Mouse (Mus musculus) limb, embryonic 11.5 days (tissue): ENCODE measurements around the gene Tigd4. TPM values are rescaled to one million over a fixed set of nuclear protein-coding genes. Genes with fewer than 3 reads are reported as not detected.

Experiments
- ATAC-seq: fragments of 200-750 bp; cut with Nextera tagmentation; 2 replicates; pipeline ENCODE4 v1.8.0; 2017; ENCODE audit warnings: low read depth; ENCODE audit not compliant: insufficient number of reproducible peaks, low FRiP score, low TSS enrichment
- DNase-seq: peaks from one replicate; pipeline ENCODE4 v3.0.0-alpha.2; 2015; ENCODE audit warnings: low spot score
- H3K27ac ChIP-seq: fragments of 300-500 bp; sonication (generic); replicated peaks from 2 replicates; pipeline ENCODE4 v1.5.1; 2014; ENCODE audit warnings: low read depth, mild to moderate bottlenecking, low read length
- H3K27me3 ChIP-seq: fragments of 300-500 bp; sonication (generic); 2 replicates; pipeline ENCODE4 v1.6.1; 2014; ENCODE audit warnings: mild to moderate bottlenecking, low read length, mixed read lengths; ENCODE audit not compliant: control insufficient read depth, insufficient read depth
- H3K36me3 ChIP-seq: fragments of 300-500 bp; sonication (generic); 2 replicates; pipeline ENCODE4 v1.6.1; 2014; ENCODE audit warnings: mild to moderate bottlenecking, low read length, moderate library complexity, mixed read lengths; ENCODE audit not compliant: control insufficient read depth, insufficient read depth
- H3K4me1 ChIP-seq: fragments of 300-500 bp; sonication (generic); 2 replicates; pipeline ENCODE4 v1.6.1; 2014; ENCODE audit warnings: low read length, mixed read lengths; ENCODE audit not compliant: control insufficient read depth, insufficient read depth
- H3K4me2 ChIP-seq: fragments of 300-500 bp; sonication (generic); 2 replicates; pipeline ENCODE4 v1.6.1; 2014; ENCODE audit warnings: low read depth, mild to moderate bottlenecking, moderate library complexity; ENCODE audit not compliant: severe bottlenecking
- H3K4me3 ChIP-seq: fragments of 300-500 bp; sonication (generic); 2 replicates; pipeline ENCODE4 v1.5.1; 2014; ENCODE audit warnings: low read depth, low read length
- H3K9ac ChIP-seq: fragments of 300-500 bp; sonication (generic); 2 replicates; pipeline ENCODE4 v1.6.1; 2014; ENCODE audit warnings: mild to moderate bottlenecking, low read length
- H3K9me3 ChIP-seq: fragments of 300-500 bp; sonication (generic); 2 replicates; pipeline ENCODE4 v1.6.1; 2016; ENCODE audit warnings: low read length; ENCODE audit not compliant: control insufficient read depth
- WGBS: fragments of 180-500 bp; shearing (Covaris S2); extraction: QIAGEN DNeasy Blood & Tissue Kit; methylation state at CpG from one replicate; pipeline ENCODE4 v1.1.7; 2014; 5-methylcytosine and 5-hydroxymethylcytosine counted together
- polyA plus RNA-seq: library from polyadenylated mRNA; unstranded; fragments of >200 nt; fragmentation: Nextera tagmentation; extraction: Ambion mirVana; gene quantifications from 2 replicates; pipeline ENCODE4 v1.2.1, GENCODE M21; 2014

Tigd4 gene
- polyA plus RNA-seq, 1 experiment from 2014 or later: not detected

- WGBS: 40% methylated on average over 11 of the region's 11 CpGs
- no peak for ATAC-seq
Observed at GRCm38 (mm10) chr3:84639767-84640500, 46.6 kb downstream of the Tigd4 start.

GRCm38 (mm10) chr3:84640536-84640935 lies 47.2 kb downstream of the Tigd4 start:
- Histone ChIP-seq H3K9me3 (no peaks in the 10 kb centered on the region), H3K4me2 (no peak overlapping the region), H3K9ac (no peak overlapping the region), H3K4me3 (no peak overlapping the region), H3K4me1 (no peaks in the 10 kb centered on the region), H3K36me3 (no peaks in the 10 kb centered on the region), H3K27me3 (no peaks in the 10 kb centered on the region), H3K27ac (no peak overlapping the region)
- ATAC-seq (no peak), DNase-seq (no peak)
- 62% methylated on average over 6 of the region's 6 CpGs for WGBS

More at GRCm38 (mm10) chr3:84639767-84640500, 46.6 kb downstream of the Tigd4 start:
- no peak overlapping the region for H3K9ac ChIP-seq
- H3K4me3 ChIP-seq: no peak overlapping the region
- H3K4me1 ChIP-seq: no peaks in the 10 kb centered on the region
- no peak for DNase-seq
- H3K4me2 ChIP-seq: no peak overlapping the region
- no peaks in the 10 kb centered on the region for H3K27me3 ChIP-seq
- no peaks in the 10 kb centered on the region for H3K36me3 ChIP-seq
- no peaks in the 10 kb centered on the region for H3K9me3 ChIP-seq
- no peak overlapping the region for H3K27ac ChIP-seq

GRCm38 (mm10) chr3:84641391-84641790 lies 48.0 kb downstream of the Tigd4 start:
- H3K9me3 ChIP-seq: no peaks in the 10 kb centered on the region
- no peak overlapping the region for H3K4me2 ChIP-seq
- H3K9ac ChIP-seq: no peak overlapping the region
- no peak for ATAC-seq
- H3K4me3 ChIP-seq: no peak overlapping the region
- 86% methylated on average over 2 of the region's 2 CpGs for WGBS
- no peaks in the 10 kb centered on the region for H3K4me1 ChIP-seq
- no peak for DNase-seq
- H3K36me3 ChIP-seq: no peaks in the 10 kb centered on the region
- H3K27ac ChIP-seq: no peak overlapping the region
- no peaks in the 10 kb centered on the region for H3K27me3 ChIP-seq

- ATAC-seq (no peak), DNase-seq (no peak)
- H3K4me2 ChIP-seq: no peak overlapping the region
- 71% methylated on average over 4 of the region's 4 CpGs for whole genome bisulfite sequencing
- H3K9me3 ChIP-seq: no peaks in the 10 kb centered on the region
- no peak overlapping the region for H3K27ac ChIP-seq
- no peak overlapping the region for H3K4me3 ChIP-seq
- H3K9ac ChIP-seq: no peak overlapping the region
- H3K27me3 ChIP-seq: no peaks in the 10 kb centered on the region
- H3K36me3 ChIP-seq: no peaks in the 10 kb centered on the region
- H3K4me1 ChIP-seq: no peaks in the 10 kb centered on the region
Observed at GRCm38 (mm10) chr3:84642942-84643341, 49.6 kb downstream of the Tigd4 start.

- 79% methylated on average over 9 of the region's 9 CpGs for WGBS
- H3K4me2 ChIP-seq: no peak overlapping the region
- H3K9me3 ChIP-seq: no peaks in the 10 kb centered on the region
- ATAC-seq (no peak), DNase-seq (no peak)
- no peak overlapping the region for H3K9ac ChIP-seq
- no peak overlapping the region for H3K4me3 ChIP-seq
- no peaks in the 10 kb centered on the region for H3K27me3 ChIP-seq
- H3K4me1 ChIP-seq: no peaks in the 10 kb centered on the region
- H3K36me3 ChIP-seq: no peaks in the 10 kb centered on the region
- H3K27ac ChIP-seq: no peak overlapping the region
Observed at GRCm38 (mm10) chr3:84645156-84646006, 52.0 kb downstream of the Tigd4 start.

- DNase-seq: no peak
- H3K4me3 ChIP-seq: no peak overlapping the region
- WGBS: 88% methylated on average over 3 of the region's 3 CpGs
- no peaks in the 10 kb centered on the region for H3K4me1 ChIP-seq
- H3K36me3 ChIP-seq: no peaks in the 10 kb centered on the region
- H3K9ac ChIP-seq: no peak overlapping the region
- no peaks in the 10 kb centered on the region for H3K9me3 ChIP-seq
- ATAC-seq: no peak
- no peaks in the 10 kb centered on the region for H3K27me3 ChIP-seq
- no peak overlapping the region for H3K27ac ChIP-seq
- no peak overlapping the region for H3K4me2 ChIP-seq
Observed at GRCm38 (mm10) chr3:84646007-84646290, 52.6 kb downstream of the Tigd4 start.

- H3K27ac ChIP-seq: no peak overlapping the region
- H3K4me2 ChIP-seq: no peak overlapping the region
- WGBS: 86% methylated on average over 8 of the region's 8 CpGs
- ATAC-seq (no peak), DNase-seq (no peak)
- no peak overlapping the region for H3K4me3 ChIP-seq
- H3K4me1 ChIP-seq: no peaks in the 10 kb centered on the region
- H3K36me3 ChIP-seq: no peaks in the 10 kb centered on the region
- H3K9ac ChIP-seq: no peak overlapping the region
- H3K27me3 ChIP-seq: no peaks in the 10 kb centered on the region
- no peaks in the 10 kb centered on the region for H3K9me3 ChIP-seq
Observed at GRCm38 (mm10) chr3:84646331-84646845, 53.0 kb downstream of the Tigd4 start.
